Mouse (Mus musculus): ENCODE measurements around the gene 1600012H06Rik.
"Not testable (repeated sequence)": the region's sequence is repeated elsewhere in the genome, so short reads cannot be mapped to it uniquely, and the experiment has no call there.

The 1600012H06Rik gene

DNA sequence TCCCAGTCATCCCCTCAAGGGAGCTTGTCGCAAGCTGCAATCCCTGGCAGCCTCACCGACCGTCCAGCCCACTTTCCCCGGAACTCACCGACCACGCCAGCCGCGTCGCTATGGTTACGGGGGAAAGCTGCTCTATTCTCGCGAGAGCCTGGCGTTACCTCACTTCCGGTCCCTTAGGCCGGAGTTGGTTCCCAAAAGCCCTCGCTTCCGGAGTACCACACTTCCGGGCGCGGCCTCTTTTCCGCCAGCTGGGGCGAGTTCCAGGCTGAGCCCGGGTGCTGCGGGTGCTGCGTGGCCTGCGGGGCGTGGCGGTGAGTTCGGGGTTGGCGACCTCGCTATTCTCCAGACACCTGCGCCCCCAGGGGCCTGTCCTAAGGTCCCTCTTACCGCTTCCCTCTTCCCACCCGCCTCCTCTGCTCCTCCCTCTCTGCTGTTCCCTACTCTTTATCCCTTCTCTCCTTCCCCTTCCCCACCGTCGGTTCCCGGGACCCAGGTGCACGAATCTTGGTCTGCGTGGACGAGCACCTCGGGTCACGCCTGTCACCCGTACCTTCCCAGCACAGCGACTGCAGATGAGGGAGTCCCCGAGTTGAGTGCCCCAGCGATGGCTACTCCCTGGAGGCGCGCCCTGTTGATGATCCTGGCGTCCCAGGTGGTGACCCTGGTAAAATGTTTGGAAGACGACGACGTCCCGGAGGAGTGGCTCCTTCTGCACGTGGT is at the start of gene 1600012H06Rik, which contains the start of gene Wdr27:
Gene 1600012H06Rik (plus strand): TSS at position 176 of the 720 bp plus-strand sequence.
Gene Wdr27 (minus strand): TSS at position 150 of the 720 bp plus-strand sequence.
- peak; percentile 100 for DNase-seq (ENCODE audit: low spot score)

DNA sequence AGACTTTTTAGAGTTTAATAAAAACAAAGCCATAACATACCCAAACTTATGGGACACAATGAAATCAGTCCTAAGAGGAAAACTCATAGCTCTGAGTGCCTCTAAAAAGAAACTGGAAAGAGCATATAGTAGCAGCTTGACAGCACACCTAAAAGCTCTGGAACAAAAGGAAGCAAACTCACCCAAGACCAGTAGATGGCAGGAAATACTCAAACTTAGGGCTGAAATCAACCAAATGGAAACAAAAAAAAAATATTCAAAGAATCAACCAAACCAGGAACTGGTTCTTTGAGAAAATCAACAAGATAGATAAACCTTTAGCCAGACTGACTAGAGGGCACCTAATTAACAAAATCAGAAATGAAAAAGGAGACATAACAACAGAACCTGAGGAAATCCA is 47.9 kb upstream of the 1600012H06Rik start:
- DNase-seq (ENCODE audit: low spot score) = not testable (repeated sequence)

DNA sequence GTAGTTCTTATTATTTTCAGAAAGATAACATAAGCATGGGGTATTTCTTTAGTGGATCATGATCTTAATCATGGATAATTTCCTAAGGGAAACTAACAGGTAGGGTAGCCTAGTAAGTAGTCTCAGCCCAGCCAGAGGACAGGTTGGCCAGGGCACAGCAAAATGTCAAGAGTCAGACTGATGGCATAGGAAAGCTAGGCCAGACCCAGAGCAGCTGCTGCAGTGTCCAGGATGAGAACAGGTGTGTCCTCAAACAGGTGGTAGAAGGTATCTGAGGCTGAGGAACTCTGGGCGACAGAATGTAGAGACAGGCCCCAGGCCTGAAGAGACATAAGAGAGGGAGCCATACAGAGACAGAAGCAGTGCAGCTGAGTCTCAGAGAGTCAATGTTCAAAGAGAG is 44.0 kb upstream of the 1600012H06Rik start:
- no peak for DNase-seq (ENCODE audit: low spot score)

DNA sequence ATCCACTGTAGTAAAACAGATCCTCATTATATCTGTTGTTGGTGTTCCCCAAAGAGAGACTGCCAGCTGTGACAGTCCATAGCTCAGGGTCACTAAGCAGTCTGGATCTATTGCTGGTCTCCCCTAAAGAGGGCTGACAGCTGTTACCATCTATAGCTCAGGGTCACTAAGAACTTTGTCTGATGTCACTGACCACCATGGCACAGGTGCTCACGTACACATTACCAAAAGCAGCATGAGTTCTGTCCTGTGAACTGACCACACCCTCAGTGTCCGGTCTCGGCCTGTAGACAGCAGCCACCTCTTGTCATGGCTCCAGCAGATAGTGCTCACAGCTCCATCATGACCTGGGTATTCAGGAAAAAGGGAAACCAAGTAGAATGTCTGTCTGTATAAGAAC is 39.8 kb upstream of the 1600012H06Rik start:
- DNase-seq (ENCODE audit: low spot score) = no peak

DNA sequence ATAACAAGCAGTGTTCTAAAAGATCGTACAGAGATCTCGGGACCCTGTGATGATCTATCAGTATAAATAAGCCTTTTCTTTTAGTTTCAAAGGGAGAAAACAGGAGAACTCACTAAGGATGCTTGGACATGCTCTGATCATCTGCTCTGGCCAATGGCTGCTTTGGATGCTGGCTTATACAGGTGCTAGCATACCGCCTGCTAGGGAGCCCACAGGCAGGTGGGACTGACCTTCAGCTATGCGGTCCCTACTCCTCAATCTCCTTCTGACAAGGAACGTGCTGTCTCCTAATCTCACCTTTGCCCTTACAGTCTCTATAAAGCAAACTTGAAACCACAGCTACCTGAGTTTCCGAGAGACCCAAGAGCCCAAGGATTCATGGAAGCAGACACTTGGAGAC is 38.8 kb upstream of the 1600012H06Rik start:
- no peak for DNase-seq (ENCODE audit: low spot score)

DNA sequence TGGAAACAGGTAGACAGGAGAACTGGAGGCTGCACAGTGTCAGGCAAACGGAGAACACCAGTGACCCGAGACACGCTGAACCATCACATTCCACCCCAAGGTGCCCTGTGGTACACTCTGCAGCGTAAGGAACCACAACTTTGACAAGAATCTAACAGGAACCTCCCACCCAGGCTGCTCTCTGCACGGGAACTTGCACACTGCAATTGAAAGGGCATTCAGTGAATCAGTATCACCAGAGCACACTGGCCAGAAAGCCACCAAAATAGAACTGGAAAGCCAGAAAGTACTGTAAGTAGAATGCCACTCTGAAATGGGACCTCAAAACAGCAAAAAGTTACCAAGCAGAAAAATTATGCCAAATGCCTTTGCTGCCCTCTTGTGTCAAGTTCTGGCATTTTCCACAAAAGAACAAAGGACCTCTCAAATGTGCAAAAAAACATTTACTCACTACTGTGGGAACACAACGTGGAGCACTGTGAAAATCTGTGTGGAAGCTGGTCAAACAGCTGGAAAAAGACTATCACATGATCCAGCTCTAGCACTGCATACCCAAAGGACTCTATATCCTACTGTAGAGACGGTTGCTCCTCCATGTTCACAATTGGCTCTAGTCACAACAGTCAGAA is 38.2 kb upstream of the 1600012H06Rik start:
- DNase-seq (ENCODE audit: low spot score) = peak; percentile 81

DNA sequence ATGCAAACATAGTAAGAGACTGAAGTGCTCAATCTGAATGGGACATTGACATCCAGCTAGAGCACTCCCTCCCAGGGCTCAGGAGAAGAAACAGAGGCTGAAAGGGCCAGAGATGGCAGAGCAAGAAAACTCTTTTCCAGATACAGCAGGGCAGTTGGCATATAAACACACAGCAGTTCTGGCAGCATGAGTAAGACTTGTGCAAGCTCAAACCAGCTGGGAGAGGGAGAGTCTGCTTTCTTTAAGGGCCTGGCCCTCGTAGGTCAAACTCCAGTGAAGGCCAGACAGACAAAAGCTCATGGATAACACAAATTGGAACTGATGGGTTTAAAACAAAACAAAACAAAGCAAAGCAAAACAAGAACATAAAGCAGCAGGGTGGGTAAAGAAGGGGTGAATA is 36.4 kb upstream of the 1600012H06Rik start:
- DNase-seq (ENCODE audit: low spot score) = no peak

DNA sequence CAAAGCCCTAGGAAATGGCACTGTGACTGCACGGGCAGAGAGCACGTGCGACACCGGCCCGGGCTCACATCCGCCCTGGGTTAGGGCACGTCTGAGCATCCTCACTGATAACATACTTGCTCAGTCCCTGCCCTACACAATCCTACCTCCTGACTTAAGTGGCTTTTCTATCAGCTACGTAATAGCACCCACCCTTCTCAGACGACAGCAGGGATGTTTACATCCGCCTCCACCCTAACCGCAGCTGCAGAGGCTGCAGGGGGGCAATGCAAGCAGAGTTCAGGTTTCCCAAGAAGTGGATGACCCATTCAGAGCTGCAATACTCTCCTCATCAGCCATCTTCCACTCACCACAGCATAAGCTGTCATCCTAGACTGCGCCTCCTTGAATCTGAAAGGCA is 35.8 kb upstream of the 1600012H06Rik start:
- no peak for DNase-seq (ENCODE audit: low spot score)

DNA sequence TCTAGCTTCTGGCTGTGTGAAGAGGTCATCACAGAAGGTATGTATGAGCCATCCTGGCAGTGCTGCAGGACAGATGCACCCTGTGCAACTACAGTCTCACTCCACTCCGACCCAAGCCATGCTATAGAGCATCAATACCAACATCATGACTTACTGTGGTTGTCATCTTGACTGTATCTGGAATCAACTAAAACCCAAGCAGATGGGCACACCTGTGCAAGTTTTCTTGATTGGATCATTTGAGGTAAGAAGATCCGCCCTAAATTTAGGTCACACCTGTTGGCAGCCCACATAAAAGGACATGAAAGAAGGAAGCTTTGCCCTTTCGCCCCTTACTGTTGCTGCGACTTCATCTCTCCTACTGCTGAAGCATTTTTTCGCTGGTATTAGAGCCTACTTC is 33.7 kb upstream of the 1600012H06Rik start:
- DNase-seq (ENCODE audit: low spot score) = no peak

DNA sequence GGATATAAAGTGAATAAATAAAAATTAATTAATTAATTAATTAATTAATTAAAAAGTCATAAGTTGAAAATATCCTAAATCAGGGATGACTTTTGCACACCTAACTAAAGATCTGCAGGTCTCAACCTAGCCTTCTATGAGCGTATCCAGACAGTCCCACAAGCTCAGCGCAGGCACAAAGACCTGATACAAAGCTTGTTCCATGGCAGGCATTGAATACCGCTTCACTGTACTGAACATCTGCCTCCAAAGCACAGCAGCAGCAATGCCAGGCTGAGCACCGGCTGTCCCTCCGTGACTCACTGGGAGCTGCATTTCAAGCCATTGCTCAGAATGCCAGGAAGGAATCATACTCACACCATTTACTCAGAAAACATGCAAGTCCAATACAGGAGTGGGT is 32.2 kb upstream of the 1600012H06Rik start:
- no peak for DNase-seq (ENCODE audit: low spot score)

DNA sequence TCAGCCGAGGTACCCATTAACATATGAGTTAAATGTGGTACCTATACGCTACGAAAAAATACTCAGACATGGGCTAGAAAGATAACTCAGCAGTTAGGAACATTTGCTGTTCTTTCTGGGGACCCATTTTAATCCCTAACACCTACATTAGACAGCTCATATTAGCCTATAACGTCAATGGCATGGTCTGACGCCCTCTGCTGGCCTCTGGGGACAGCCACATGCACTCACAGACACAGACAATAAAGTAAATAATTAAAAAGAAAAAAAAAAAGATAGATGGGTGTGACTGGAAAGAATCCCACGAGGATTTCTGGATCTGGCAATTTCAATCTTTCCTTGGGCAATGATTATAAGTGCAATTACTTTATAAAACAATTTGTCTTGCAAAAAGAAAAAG is 30.6 kb upstream of the 1600012H06Rik start:
- peak; percentile 38 for DNase-seq (ENCODE audit: low spot score)

DNA sequence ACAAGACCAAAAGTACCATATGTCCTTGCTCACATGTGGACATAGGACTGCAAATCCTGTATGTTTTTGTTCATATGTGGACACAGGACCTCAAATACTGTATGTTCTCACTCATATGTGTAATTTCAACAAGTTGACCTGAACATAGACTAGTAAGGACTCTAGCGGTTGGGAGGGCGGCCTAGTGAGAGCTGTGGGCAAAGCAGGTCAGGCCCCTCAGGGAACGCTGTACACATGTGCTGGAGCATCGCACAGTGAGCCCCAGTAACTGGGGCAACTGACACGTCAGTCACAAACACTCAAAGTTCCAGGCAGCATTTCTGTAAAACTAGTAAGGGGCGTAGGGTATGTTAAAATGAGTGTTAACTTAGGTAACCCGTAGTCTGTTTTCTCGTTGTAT is 30.0 kb upstream of the 1600012H06Rik start:
- DNase-seq (ENCODE audit: low spot score) = no peak

DNA sequence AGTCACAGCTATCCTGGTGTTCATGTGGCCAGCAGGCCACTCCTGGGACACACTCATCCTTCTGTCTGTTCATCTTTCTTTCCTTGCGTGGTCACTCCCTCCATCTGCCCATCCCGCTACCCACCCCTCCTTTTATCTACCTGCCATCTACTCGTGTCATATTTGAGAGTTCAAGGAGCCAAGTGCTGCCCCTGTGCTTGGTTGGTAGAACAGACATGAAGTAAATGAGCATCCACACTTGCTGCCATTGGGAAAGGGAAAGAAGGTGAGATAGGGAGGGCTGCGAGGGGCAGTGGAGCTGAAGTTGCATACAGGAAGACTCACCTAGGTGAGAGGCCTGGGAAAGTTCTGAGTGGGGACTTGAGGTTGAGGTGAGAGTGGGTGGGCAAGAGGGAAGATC is 28.6 kb upstream of the 1600012H06Rik start:
- DNase-seq (ENCODE audit: low spot score) = no peak

DNA sequence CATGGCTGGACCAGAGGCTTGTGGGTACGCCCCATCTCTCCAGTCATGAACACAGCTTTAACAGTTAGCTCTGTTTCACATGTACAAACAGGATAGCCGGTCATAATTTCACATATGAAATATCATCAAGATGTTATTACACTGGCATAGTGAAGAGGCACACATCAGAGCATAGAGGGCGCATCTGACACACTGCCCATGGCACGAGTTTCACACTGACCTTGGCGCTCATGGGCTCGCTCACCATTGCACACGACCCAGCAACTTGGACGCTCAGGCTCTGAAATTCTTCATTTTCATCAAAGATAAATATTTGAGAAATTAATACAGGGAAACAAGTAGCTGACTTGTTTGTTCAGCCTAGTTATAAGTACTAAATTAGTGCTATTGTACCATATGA is 25.1 kb upstream of the 1600012H06Rik start:
- DNase-seq (ENCODE audit: low spot score) = no peak

DNA sequence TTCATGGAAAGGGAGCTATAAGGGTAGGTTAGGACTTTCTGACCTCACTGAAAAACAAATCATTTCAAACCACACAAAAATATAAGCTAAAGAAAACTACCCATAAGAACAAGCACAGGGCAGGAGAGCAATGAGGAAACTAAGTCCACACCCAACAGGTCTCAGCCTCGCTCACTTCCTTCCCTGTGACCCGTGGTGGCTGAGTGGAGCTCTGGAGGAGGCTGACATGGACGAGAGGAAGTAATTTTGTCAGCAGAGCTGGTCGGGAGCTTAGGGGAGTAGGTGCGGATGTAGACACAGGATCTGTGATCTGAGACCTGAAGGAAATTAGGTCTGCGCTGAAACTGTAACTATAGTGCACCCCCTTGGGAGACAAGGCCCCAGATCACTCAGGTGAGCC is 21.4 kb upstream of the 1600012H06Rik start:
- DNase-seq (ENCODE audit: low spot score) = no peak

DNA sequence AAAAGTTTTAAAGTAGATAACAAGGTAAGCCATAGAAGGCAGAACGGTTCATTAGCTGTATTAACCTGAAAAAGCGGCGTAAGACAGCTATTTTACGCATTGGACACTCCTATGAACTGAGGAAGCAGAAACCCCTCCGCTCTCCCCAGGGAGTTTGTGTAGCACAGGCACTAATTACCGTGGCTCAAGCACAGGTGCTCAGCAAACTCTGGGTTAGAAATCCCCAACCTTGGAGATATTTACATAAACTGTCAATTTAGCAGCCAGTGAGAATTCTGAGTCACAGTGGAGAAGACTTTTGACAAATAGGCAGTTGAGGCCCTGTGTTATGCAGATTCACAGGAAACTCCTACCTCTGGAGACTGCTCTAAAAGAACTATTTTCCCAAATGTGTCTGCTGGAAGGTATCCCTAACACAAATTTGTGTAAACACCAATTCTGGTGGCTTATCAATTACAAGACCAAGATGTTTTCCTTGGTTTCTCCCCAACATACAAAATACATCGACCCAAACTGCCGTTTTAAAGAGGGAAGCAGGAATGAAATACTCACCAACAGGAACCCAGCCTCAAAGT is 15.3 kb upstream of the 1600012H06Rik start:
- no peak for DNase-seq (ENCODE audit: low spot score)

DNA sequence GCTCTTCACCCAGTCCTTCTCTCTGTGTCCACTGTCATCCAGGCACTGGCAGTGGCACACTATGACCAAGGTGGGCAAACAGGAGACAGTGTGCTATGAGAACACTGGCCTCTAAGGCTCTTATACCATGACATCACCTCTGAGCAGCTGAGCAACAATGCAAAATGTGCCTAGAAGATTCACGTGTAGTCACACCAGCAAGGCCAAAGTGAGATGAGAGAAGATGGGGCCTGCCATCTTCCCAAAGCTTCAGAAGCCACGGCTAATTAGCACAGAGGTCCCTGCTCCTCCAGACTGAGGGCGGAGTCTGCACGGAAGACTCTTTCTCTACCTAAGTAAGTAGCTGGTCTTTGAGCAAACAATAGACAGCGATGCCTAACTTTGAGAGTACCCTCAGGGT is 14.4 kb upstream of the 1600012H06Rik start:
- DNase-seq (ENCODE audit: low spot score) = no peak

DNA sequence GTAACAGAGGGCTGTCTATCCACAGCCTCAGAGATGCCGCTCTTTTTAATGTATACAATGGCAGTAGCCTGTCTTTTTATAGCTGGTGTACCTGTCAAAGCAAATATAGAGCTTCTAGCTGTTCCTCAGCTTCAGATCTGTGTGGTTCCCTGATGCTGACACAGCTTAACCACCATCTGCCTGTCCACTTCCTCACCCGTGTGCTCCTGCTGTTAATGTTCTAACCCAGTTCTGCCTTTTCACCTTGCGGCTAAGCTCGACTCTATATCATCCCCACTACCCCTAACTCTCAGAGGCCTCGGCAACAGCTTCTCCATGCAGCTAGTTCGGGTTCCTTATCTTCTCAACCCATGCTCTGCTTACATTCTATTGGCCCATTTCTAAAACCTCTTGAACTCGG is 12.3 kb upstream of the 1600012H06Rik start:
- no peak for DNase-seq (ENCODE audit: low spot score)

DNA sequence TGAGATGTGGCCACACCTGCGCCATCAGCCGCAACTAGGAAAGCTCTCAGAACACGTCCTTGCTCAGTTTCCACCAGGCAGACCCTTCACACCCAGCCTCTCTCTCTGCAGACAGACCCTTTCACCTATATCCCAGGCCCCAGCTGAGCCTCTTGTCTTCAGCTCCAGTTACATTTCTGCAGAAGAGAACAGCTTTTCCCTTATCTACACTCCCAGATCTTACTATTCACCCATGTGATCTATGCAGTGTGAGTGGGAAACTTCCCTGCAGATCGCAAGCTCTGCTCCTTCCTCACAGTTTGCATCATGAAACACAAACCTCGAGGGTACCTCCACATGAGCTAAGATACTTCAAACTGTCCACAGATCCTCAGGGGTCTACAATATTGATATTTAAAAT is 11.5 kb upstream of the 1600012H06Rik start:
- no peak for DNase-seq (ENCODE audit: low spot score)

DNA sequence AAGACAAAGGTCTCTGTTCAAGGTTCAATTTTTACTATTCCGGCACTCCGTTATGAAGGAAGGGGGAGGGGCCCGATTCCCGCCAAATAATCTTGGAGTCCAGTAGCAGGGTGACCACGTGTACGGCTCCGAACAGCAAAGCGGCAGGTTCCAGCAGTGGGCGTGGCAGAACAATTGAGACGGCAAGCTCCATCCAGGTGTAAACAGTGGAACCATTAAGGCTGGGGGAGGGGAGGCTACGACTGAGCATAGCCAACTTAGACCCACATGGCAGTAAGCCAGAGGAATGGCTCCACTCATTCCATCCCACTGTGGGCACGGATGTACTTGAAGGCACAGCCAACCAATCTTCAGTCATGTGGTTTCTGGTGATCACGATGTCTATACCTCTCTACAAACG is 7.7 kb upstream of the 1600012H06Rik start:
- DNase-seq (ENCODE audit: low spot score) = not testable (repeated sequence)

DNA sequence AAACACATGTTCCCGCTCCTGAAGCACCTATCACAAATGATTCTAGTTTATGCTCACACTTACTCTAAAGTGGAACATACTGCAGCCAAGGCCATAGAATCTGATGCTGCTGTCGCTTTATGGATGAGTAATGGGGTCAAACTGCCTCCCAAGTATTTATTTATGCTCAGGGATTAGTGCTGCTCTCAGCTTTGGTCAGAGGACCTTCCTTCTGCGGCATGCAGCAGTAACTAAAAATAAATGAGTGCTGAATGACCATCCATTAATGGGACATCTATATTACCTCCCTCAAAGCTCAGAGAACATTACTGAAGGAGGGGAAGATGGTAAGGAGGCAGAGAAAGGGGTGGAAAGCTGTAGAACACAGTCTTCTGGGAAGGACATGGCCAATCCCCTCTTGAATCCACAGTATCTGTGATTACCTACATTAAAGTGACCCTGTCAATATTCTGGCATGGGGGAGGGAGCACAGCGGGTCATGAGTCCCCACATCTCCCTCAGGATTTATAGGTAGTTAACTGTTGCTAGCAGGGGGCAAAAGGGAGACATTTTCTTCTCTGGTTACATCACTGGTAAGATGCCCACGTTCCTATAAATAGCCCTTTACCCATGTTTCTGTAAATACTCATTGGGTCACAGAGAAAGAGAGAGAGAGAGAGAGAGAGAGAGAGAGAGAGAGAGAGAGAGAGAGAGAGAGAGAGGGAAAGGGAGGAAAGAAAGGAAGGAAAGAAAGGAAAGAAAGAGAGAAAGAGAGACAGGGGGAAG is 7.0 kb upstream of the 1600012H06Rik start:
- no peak for DNase-seq (ENCODE audit: low spot score)

DNA sequence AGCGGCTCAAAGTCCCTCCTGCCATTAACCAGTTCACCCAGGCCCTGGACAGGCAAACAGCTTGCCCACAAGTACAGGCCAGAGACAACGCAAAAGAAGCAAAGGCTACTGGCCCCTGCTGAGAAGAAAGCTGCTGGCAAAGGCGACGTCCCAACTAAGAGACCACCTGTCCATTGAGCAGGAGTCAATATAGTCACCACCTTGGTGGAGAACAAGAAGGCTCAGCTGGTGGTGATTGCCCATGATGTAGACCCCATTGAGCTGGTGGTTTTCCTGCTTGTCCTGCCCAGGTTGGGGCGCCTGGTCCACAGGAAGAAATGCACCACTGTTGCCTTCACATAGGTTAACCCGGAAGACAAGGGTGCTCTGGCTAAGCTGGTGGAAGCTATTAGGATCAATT is 803 bp upstream of the 1600012H06Rik start:
- not testable (repeated sequence) for DNase-seq (ENCODE audit: low spot score)

DNA sequence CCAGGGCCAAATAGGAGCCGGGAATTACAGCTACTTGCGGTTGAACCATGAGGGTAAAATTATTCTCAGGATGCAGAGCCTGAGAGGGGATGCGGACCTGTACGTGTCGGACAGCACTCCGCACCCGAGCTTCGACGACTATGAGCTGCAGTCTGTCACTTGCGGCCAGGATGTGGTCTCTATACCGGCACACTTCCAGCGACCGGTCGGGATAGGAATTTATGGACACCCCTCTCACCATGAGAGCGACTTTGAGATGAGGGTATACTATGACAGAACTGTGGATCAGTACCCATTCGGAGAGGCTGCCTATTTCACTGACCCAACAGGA is 710 bp downstream of the 1600012H06Rik start:
- no peak for DNase-seq (ENCODE audit: low spot score)

All from embryo, embryonic 10 days (tissue).